19 mouse cellular contexts compared by ENCODE assay signal in the genomic region with DNA sequence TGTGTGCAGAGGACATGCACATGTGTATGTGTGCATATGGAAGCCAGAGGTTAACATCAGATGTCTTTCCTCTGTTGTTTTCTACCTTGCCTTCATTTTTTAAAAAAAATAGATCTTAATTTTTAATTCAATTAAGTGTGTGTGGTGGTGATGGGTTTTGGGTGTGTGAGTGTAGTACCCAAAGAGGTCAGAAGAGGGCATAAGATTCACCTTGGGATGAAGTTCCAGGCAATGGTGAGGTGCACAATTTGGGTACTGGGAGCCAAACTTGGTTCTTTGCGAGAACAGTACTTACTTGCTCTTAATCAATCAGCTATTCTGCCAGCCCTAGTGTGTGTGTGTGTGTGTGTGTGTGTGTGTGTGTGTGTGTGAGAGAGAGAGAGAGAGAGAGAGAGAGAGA.
DNase-seq lines count a peak whose midpoint lies in the region; ATAC-seq and TF ChIP-seq lines count a peak whose summit lies in the region.
"Had no signal": no experiment of that assay in that cellular context is flagged by ENCODE, and none has a peak within 500 bp of the region (broad histone marks: within the 10 kb centered on the region; RNA-seq: fewer than 3 reads in every experiment).

No protein-coding gene starts in this region.

- no peaks in the 10 kb centered on the region for H3K9me3 ChIP-seq in midbrain, postnatal 0 days (ENCODE audit: low read length)
- no peaks in the 10 kb centered on the region for H3K9me3 ChIP-seq in midbrain, embryonic 14.5 days (ENCODE audit: control insufficient read depth, low read length)
- no peaks in the 10 kb centered on the region for H3K9me3 ChIP-seq in stomach, postnatal 0 days (ENCODE audit: control insufficient read depth, low read length)
- H3K9me3 ChIP-seq: forebrain, embryonic 12.5 days; stomach, embryonic 15.5 days had no signal

- no peaks in the 10 kb centered on the region for H3K27me3 ChIP-seq in midbrain, postnatal 0 days (ENCODE audit: insufficient read depth, low read length)
- no peaks in the 10 kb centered on the region for H3K27me3 ChIP-seq in midbrain, embryonic 14.5 days (ENCODE audit: control insufficient read depth, insufficient read depth, low read length)
- no peaks in the 10 kb centered on the region for H3K27me3 ChIP-seq in stomach, postnatal 0 days (ENCODE audit: control insufficient read depth, insufficient read depth, low read length)
- H3K27me3 ChIP-seq: forebrain, embryonic 12.5 days; megakaryocyte, embryonic 14.5 days; stomach, embryonic 15.5 days had no signal

- no peaks in the 10 kb centered on the region for H3K36me3 ChIP-seq in midbrain, postnatal 0 days (ENCODE audit: insufficient read depth, low read length)
- H3K36me3 ChIP-seq in midbrain, embryonic 14.5 days (ENCODE audit: control insufficient read depth, insufficient read depth, low read length), result no peaks in the 10 kb centered on the region
- no peaks in the 10 kb centered on the region for H3K36me3 ChIP-seq in stomach, postnatal 0 days (ENCODE audit: control insufficient read depth, insufficient read depth, low read length)
- H3K36me3 ChIP-seq: forebrain, embryonic 12.5 days; stomach, embryonic 15.5 days had no signal

- H3K4me2 ChIP-seq in midbrain, postnatal 0 days (ENCODE audit: low read depth, low read length, poor library complexity, severe bottlenecking), result no peak overlapping the region
- no peak overlapping the region for H3K4me2 ChIP-seq in midbrain, embryonic 14.5 days (ENCODE audit: low read length)
- no peak overlapping the region for H3K4me2 ChIP-seq in stomach, postnatal 0 days (replicated peaks; ENCODE audit: low read depth)
- H3K4me2 ChIP-seq: forebrain, embryonic 12.5 days; stomach, embryonic 15.5 days had no signal

- no peak overlapping the region for H3K4me3 ChIP-seq in layer of hippocampus, adult 2 months
- no peak overlapping the region for H3K4me3 ChIP-seq in midbrain, postnatal 0 days (ENCODE audit: low read depth, low read length)
- H3K4me3 ChIP-seq in midbrain, embryonic 14.5 days (replicated peaks; ENCODE audit: low read depth, low read length), result no peak overlapping the region
- H3K4me3 ChIP-seq in stomach, postnatal 0 days (ENCODE audit: low read depth, low read length), result no peak overlapping the region
- H3K4me3 ChIP-seq: forebrain, embryonic 12.5 days; megakaryocyte, embryonic 14.5 days; stomach, embryonic 15.5 days had no signal

- ATAC-seq in midbrain, postnatal 0 days (ENCODE audit: low FRiP score), result no peak
- no peak for ATAC-seq in midbrain, embryonic 14.5 days (ENCODE audit: low FRiP score, low TSS enrichment)
- ATAC-seq in stomach, postnatal 0 days (ENCODE audit: low FRiP score, low TSS enrichment), result no peak
- ATAC-seq: hindbrain, postnatal 0 days had no signal

- peak; percentile 59 for TF ChIP-seq CTCF in layer of hippocampus, adult 2 months (conservative IDR thresholded peaks at IDR 0.05)
- TF ChIP-seq CTCF in midbrain, postnatal 0 days (IDR thresholded peaks at IDR 0.05), result 0 out of 2 replicates have a peak, but pooled peaks have one; percentile 7
- peak; percentile 40 for TF ChIP-seq CTCF in stomach, postnatal 0 days (IDR thresholded peaks at IDR 0.05; ENCODE audit: low read depth)

- H3K9ac ChIP-seq in midbrain, postnatal 0 days (replicated peaks; ENCODE audit: low read length, poor library complexity, severe bottlenecking), result no peak overlapping the region
- no peak overlapping the region for H3K9ac ChIP-seq in midbrain, embryonic 14.5 days (replicated peaks; ENCODE audit: low read length)
- no peak overlapping the region for H3K9ac ChIP-seq in stomach, postnatal 0 days (ENCODE audit: low read length)
- H3K9ac ChIP-seq: forebrain, embryonic 12.5 days; stomach, embryonic 15.5 days had no signal

- no peaks in the 10 kb centered on the region for H3K4me1 ChIP-seq in midbrain, postnatal 0 days (ENCODE audit: insufficient read depth, low read length)
- no peaks in the 10 kb centered on the region for H3K4me1 ChIP-seq in midbrain, embryonic 14.5 days (ENCODE audit: control insufficient read depth, insufficient read depth, low read length)
- no peaks in the 10 kb centered on the region for H3K4me1 ChIP-seq in stomach, postnatal 0 days (replicated peaks; ENCODE audit: control insufficient read depth, insufficient read depth)
- H3K4me1 ChIP-seq: forebrain, embryonic 12.5 days; megakaryocyte, embryonic 14.5 days; stomach, embryonic 15.5 days had no signal

- WGBS in midbrain, postnatal 0 days, result 69% methylated on average over 1 of the region's 1 CpGs
- 90% methylated on average over 1 of the region's 1 CpGs for WGBS in midbrain, embryonic 14.5 days
- 93% methylated on average over 1 of the region's 1 CpGs for WGBS in stomach, postnatal 0 days

- H3K27ac ChIP-seq in layer of hippocampus, adult 2 months, result no peak overlapping the region
- H3K27ac ChIP-seq in midbrain, postnatal 0 days (ENCODE audit: low read depth, low read length), result no peak overlapping the region
- no peak overlapping the region for H3K27ac ChIP-seq in midbrain, embryonic 14.5 days (replicated peaks; ENCODE audit: low read depth, low read length)
- no peak overlapping the region for H3K27ac ChIP-seq in stomach, postnatal 0 days (replicated peaks)
- H3K27ac ChIP-seq: forebrain, embryonic 12.5 days; hindbrain, postnatal 0 days; stomach, embryonic 15.5 days had no signal

- DNase-seq in embryo, embryonic 10.5 days (ENCODE audit: low spot score), result peak; percentile 10
- no peak for DNase-seq in embryo, embryonic 11 days
- DNase-seq in layer of hippocampus, adult 2 months (ENCODE audit: low spot score in 2 of 2), result no peak
- no peak for DNase-seq in layer of hippocampus, adult 9-10 months (ENCODE audit: low spot score)
- no peak for DNase-seq in midbrain, postnatal 0 days (ENCODE audit: low spot score)
- DNase-seq in midbrain, embryonic 14.5 days, result no peak
- no peak for DNase-seq in stomach, postnatal 0 days (ENCODE audit: low spot score)
- DNase-seq in ovary, postnatal 36 days (ENCODE audit: low spot score), result no peak
- DNase-seq: cerebellum, postnatal 36 days; heart, postnatal 10 days; kidney, postnatal 10 days; left cerebral cortex, postnatal 4 days; right cerebral cortex, adult 18-20 months; spleen, adult 18-20 months; thymus, postnatal 14 days had no signal

- no peak for TF ChIP-seq EP300 in stomach, postnatal 0 days (optimal IDR thresholded peaks at IDR 0.05)

Comparison
In these comparisons a context has a peak if more than half of its experiments do, and no peak if none do; other contexts are left out.
1. CTCF ChIP-seq: peak in every context shown above with its lines; median percentile 59 in layer of hippocampus, adult 2 months; 40 in stomach, postnatal 0 days; 7 in midbrain, postnatal 0 days.